Mouse (Mus musculus) brain, embryonic 14.5 days (tissue): Measurements from ENCODE around the gene Map3k12.

Experiments
- CTCF ChIP-seq: fragments of 200-500 bp; IDR thresholded peaks from 2 replicates; pipeline ENCODE4 v1.5.1; 2012; ENCODE audit warnings: inconsistent platforms, mild to moderate bottlenecking, moderate library complexity, borderline replicate concordance; ENCODE audit not compliant: insufficient read depth, insufficient read length; ENCODE audit errors: extremely low read depth
- POLR2A ChIP-seq: fragments of 200-500 bp; IDR thresholded peaks from 2 replicates; pipeline ENCODE4 v1.6.1; 2012; ENCODE audit warnings: mild to moderate bottlenecking, inconsistent platforms, borderline replicate concordance; ENCODE audit not compliant: poor library complexity, insufficient read depth, insufficient read length, severe bottlenecking; ENCODE audit errors: extremely low read depth

DNA sequence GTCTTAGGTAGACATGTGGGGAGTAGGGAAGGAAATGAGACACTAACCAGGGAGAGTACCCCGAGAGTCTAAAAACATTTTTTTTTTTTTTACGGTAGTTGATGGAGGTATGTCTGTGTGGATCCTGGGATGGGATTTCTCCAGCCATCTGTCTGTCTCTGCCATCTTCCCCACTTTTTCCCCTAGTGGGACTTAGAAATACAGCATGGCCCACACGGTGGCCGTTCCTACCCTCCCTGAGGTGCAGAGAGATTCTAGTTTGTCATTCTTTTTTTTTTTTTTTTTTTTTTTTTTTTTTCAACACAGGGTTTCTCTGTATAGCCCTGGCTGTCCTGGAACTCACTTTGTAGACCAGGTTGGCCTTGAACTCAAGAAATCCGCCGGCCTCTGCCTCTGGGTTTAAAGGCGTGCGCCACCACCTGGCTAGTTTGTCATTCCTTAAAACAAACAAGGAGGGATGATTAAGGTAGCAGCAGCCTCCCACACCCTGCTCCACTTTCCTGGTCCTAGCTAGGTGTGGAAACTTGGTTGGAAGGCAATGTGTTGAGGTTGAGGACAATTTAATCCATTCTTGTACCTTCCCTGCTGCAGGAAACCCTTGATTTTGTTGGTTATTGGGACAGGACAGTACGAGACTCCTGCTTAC, 55.3 kb downstream of the Map3k12 start:
- TF ChIP-seq POLR2A (no peak), CTCF (no peak)
